Mouse (Mus musculus) thymus, postnatal 14 days (tissue): ENCODE results near the gene Yju2.
A peak's percentile ranks its signal among the peaks of the same experiment; 100 is the strongest.
"Not testable (repeated sequence)": the region's sequence is repeated elsewhere in the genome, so short reads cannot be mapped to it uniquely, and the experiment has no call there.

ENCODE experiments used
- DNase-seq: peaks from one replicate; pipeline ENCODE4 v3.0.0; 2021

The Yju2 gene

DNA sequence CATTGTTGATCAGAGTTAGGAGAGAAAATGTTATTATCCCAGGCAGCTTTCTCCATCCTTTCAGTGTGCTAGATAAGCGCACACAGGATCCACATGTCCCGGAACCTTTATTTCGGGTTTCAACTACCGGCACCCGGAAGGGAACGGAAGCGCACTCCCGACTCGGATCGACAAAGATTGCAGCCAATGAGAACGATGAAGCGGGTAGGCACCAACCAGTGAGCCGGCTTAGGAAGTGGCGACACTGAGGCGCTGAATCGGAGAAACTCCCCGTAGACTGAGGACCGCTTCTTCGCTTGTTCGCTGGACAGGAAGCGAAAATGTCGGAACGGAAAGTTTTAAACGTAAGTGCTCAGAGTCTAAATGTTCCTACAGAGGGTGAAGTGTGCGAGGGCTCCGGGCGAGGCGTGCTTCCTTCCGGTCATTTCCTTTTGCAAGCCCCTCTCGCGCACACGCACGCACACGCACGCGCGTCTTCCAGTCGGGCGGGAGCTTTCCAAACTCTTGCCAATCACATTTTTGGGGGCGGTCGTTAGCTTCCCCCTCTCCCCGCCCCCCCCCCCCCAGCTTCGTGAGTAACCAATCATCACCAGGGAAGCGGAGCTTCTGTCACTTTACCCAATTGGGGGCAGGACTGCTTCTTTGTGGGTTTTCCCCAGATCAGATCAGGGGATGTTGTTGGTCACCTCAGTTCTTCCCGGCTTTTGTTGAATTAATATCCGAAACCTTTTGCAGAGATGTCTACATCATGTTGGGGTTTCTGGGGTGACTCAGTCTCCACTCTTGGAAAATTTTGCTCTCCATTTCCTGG lies at the start of gene Yju2:
Gene Yju2 (plus strand): TSS at position 182 of the 811 bp plus-strand sequence.
- DNase-seq, result peak; percentile 91

DNA sequence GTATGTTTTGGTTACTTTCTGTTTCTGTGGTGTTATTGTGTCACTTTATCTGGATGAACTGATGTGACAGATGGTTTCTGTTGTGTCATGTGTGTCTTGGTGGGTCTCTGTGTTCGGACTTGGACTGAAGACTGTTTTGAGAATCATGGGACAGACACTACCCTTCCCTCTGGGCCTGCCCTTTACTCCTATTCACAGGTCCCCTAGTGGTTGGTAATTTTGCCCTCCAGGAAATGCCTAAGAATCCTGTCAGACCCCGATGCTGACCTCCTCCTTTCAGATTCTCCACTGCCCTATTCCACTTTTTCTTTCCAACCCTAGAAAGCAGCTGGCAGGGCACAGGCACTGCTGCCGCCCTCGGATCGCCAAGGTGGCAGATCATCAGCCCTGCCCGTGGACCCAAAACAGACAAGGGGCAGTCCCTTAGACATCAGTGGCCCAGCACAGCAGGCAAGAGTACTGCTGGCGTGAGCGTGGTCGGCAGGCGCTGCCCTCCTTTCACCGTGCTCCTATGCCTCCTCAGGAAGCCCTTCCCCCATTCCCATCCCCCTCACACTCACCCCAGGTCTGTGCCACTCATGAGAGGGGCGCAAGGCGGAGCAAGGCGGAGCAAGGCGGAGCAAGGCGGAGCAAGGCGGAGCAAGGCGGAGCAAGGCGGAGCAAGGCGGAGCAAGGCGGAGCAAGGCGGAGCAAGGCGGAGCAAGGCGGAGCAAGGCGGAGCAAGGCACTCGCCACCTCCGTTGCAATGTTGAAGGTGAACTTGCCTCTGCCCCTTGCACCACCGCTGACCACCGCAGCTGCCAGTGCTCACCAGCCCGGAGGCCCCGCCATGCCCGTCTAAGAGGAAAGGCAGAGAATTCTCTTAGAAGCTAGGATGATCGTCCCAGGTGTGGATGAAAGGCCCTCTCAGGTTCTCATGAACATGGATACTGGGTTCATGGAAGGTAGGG lies 27.1 kb upstream of the Yju2 start:
- DNase-seq, result peak; percentile 76

DNA sequence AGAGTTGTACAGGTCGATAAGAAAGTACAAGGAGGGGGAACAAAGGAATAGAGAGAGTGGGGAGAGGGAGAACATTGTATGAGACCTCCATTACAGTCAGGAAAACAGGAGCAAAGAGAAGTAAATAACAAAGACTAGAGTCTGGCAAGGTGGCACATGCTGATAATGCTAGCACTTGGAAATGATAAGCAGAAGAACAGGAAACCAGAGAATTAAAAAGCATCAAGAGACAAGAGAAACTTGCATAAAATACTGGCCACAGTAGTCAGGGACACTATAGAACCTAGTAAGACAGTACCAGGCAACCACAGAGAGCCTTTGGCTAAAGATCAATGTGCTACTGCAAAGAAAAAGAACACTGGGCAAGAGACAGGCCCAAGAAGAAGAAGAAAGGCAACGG lies 26.3 kb upstream of the Yju2 start:
- no peak for DNase-seq

DNA sequence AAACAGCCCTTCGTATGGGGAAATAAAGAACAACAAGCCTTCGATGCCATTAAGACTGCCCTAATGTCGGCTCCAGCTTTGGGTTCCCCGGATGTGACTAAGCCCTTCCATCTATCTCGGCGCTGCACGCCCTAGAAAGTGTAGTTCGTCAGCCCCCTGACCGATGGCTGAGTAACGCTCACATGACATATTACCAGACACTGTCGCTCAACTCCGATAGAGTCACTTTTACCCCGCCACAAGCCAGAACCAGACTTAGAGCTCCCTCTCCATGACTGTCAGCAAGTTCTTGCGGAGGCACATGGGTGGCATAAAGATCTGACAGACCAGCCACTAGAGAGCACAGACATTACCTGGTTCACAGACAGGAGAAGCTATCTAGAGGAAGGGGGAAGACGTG lies 25.7 kb upstream of the Yju2 start:
- DNase-seq, result no peak

DNA sequence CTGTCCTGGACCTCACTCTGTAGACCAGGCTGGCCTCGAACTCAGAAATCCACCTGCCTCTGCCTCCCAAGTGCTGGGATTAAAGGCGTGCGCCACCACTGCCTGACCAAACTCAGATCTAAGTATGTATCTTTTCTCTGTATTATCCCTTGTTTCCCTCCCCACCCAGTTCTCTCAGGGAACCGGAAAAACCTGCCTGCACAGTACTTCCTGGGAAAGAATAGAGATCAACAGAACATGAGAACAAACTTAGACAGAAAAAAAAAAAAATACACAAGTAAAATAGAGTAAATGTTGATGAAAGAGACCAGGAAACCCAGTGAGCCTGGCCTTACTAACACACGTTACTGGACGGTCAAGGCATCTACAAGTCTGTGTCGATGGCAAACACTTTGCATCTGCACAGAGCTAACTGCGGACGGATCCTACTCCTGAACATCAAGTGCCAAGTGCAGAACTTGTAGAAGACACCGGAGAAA lies 14.5 kb upstream of the Yju2 start:
- DNase-seq, result not testable (repeated sequence)

GRCm38 (mm10) chr17:55944866-55945682 lies 13.8 kb upstream of the Yju2 start:
- DNase-seq, result peak; percentile 83

DNA sequence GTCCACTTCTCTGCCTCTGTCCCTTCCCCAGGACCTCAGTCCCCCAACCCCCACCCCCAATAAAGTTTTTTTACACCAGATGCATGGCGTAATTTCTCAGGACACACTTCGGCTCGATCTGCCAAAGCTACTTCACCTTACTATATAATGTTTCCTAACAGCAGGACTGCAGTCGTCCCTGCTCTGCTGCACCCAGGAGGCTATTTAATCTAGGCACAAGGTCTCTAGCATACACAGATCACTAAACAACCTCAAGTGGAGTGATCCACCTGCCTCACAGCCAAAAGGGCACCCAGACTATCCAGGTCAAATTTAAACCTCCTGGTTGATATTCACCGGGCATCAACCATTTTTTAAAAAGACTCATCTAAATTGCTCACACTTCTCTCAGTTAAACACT lies 13.2 kb upstream of the Yju2 start:
- DNase-seq, result no peak

- DNase-seq, result no peak
Measured at GRCm38 (mm10) chr17:55948647-55949046, 10.3 kb upstream of the Yju2 start.

DNA sequence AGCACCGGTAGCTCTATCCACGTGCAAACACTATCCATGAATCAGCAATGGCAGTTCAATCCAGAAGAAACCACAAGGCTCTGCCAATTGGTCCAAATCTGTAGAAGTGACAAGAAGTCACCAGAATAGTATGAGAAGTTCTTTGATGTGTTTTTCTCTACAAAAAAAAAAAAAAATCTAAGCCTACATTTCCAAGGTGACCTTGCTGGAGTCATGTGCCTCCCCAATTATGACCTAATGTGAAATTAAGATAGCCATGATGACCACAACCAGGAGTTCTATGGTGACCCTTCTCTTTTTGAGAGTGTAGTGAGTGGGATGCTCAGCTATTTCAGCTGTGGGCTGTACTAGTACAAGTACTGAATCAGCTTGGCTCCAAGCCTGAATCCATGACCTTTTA lies 9.5 kb upstream of the Yju2 start, which contains the start of gene Zfp119b:
Gene Zfp119b (minus strand): TSS at position 101 of the 400 bp plus-strand sequence.
- no peak for DNase-seq

DNA sequence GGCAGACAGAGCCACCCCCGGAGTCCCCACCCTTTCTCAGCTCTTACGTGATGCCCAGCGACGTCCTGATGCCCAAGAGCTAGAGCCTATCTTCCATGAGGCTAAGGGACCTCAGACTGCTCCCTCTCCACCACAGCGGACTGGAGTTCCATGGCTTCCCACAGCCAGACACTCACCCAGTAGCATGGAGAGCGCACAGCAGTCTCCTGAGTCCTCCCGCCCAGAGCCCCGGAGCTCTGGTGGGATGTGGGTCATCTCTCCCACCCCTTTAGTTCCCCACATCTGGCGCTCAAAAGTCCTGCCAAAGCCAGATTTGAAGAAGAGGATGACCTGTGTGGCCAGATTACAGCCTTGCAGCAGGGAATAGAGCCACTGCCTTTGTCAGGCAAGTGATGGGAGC lies 8.3 kb upstream of the Yju2 start:
- DNase-seq, result no peak

DNA sequence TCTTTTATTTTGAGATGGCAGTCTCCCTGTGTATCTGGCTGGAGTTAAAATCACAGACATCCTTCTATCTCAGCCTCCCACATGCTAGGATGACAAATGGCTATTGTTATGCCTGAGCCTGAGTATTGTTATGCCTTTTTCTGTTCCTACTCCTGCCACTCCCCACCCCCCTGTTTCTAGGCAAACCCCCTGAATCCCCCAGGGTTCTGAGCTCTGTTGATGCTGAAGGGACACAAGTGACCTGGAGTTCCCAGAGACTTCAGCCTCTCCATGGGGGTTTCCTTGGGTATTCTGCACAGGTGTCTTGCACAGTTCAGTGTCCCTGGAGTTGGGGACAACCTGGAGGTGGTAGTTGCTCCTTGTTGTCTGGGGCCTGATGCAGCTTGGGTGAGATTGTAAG lies 6.9 kb upstream of the Yju2 start:
- no peak for DNase-seq

- no peak for DNase-seq
Measured at GRCm38 (mm10) chr17:55952447-55953027, 6.4 kb upstream of the Yju2 start, which contains the start of gene Ebi3. TSS of gene Ebi3 (plus strand) at chr17:55952640.

GRCm38 (mm10) chr17:55953751-55954150 lies 5.1 kb upstream of the Yju2 start:
- no peak for DNase-seq

GRCm38 (mm10) chr17:55954229-55954628 lies 4.7 kb upstream of the Yju2 start:
- DNase-seq, result no peak

- peak; percentile 84 for DNase-seq
Measured at GRCm38 (mm10) chr17:55956129-55956528, 2.8 kb upstream of the Yju2 start.

GRCm38 (mm10) chr17:55956591-55956990 lies 2.3 kb upstream of the Yju2 start:
- DNase-seq, result no peak

- peak; percentile 77 for DNase-seq
Measured at GRCm38 (mm10) chr17:55957168-55957567, 1.7 kb upstream of the Yju2 start.

GRCm38 (mm10) chr17:55957726-55958583 lies 944 bp upstream of the Yju2 start:
- DNase-seq, result no peak

GRCm38 (mm10) chr17:55958584-55958886 lies 364 bp upstream of the Yju2 start:
- DNase-seq, result no peak

GRCm38 (mm10) chr17:55959946-55960740 lies 1.2 kb downstream of the Yju2 start:
- no peak for DNase-seq

- no peak for DNase-seq
Measured at GRCm38 (mm10) chr17:55960791-55961190, 1.9 kb downstream of the Yju2 start.
